Mouse (Mus musculus) neural tube, embryonic 15.5 days (tissue): ENCODE data around the gene Zfp638. TPM values are rescaled to one million over a fixed set of nuclear protein-coding genes. Genes with fewer than 3 reads are reported as not detected.
"Not testable (repeated sequence)": the region's sequence is repeated elsewhere in the genome, so short reads cannot be mapped to it uniquely, and the experiment has no call there.

ENCODE experiments used
- ATAC-seq: fragments of 200-750 bp; cut with Nextera tagmentation; 2 replicates; pipeline ENCODE4 v1.8.0; 2017; ENCODE audit warnings: mild to moderate bottlenecking, moderate TSS enrichment, moderate library complexity; ENCODE audit not compliant: low FRiP score
- H3K27ac ChIP-seq: fragments of 300-500 bp; sonication (generic); replicated peaks from 2 replicates; pipeline ENCODE4 v1.5.1; 2015; ENCODE audit warnings: mild to moderate bottlenecking, inconsistent platforms
- H3K27me3 ChIP-seq: fragments of 300-500 bp; sonication (generic); replicated peaks from 2 replicates; pipeline ENCODE4 v1.6.1; 2015; ENCODE audit warnings: inconsistent platforms
- H3K36me3 ChIP-seq: fragments of 300-500 bp; sonication (generic); 2 replicates; pipeline ENCODE4 v1.6.1; 2015; ENCODE audit warnings: inconsistent platforms
- H3K4me1 ChIP-seq: fragments of 300-500 bp; sonication (generic); 2 replicates; pipeline ENCODE4 v1.6.1; 2015; ENCODE audit warnings: inconsistent platforms
- H3K4me2 ChIP-seq: fragments of 300-500 bp; sonication (generic); 2 replicates; pipeline ENCODE4 v1.6.1; 2015; ENCODE audit warnings: inconsistent platforms, mild to moderate bottlenecking, moderate library complexity
- H3K4me3 ChIP-seq: fragments of 300-500 bp; sonication (generic); replicated peaks from 2 replicates; pipeline ENCODE4 v1.5.1; 2015; ENCODE audit warnings: mild to moderate bottlenecking, inconsistent platforms
- H3K9ac ChIP-seq: fragments of 300-500 bp; sonication (generic); replicated peaks from 2 replicates; pipeline ENCODE4 v1.6.1; 2015; ENCODE audit warnings: mild to moderate bottlenecking, inconsistent platforms
- H3K9me3 ChIP-seq: fragments of 300-500 bp; sonication (generic); replicated peaks from 2 replicates; pipeline ENCODE4 v1.6.1; 2016; ENCODE audit warnings: inconsistent platforms
- WGBS: fragments of 180-500 bp; shearing (Covaris S2); methylation state at CpG from one replicate; pipeline ENCODE4 v1.1.7; 2015; ENCODE audit warnings: mixed read lengths; 5-methylcytosine and 5-hydroxymethylcytosine counted together
- polyA plus RNA-seq: library from polyadenylated mRNA; unstranded; fragments of >200 nt; fragmentation: Nextera tagmentation; extraction: Ambion mirVana; gene quantifications from 2 replicates; pipeline ENCODE4 v1.2.1, GENCODE M21; 2015

Zfp638 gene
- polyA plus RNA-seq, 1 experiment from 2014 or later, result 69.3 TPM

DNA sequence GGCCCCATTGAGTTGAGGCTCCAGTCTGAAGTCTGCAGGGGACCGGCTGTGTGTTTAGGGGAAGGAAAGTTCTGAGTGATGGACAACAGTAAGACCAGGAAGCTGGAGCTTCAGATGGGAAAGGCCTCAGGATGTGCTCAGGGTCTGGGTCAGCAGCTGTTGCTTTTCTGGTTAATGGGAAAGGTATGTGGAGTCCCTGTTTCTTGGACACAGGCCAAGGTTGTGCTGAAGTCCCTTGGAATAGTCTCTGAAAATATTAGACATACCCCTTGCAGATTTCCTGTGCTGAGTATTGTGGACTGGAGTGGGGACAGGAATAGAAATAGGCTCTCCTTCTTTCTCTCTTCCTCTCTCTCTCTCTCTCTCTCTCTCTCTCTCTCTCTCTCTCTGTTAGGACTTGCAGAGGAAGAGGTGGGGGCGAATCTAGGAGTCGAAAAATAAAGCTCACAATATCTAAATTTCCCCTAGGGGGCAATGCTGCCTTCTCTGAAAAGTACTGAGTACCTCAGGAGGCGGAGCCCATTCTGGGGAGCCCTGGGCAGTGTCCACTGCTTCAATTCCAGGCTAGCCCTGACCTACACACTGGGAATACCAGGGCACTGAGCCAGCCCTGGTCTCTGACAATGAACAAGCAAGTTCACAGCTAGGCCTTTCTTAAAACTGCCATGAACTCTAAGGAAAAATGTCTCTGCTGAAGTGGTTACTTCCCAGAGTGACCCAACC lies 148.2 kb downstream of the Zfp638 start:
- H3K9ac ChIP-seq, H3K4me2 ChIP-seq, H3K36me3 ChIP-seq, ATAC-seq, H3K27ac ChIP-seq, H3K4me3 ChIP-seq, H3K9me3 ChIP-seq: not testable (repeated sequence)
- H3K27me3 ChIP-seq, result peaks cover 20% of the 10 kb centered on the region
- peaks cover 20% of the 10 kb centered on the region for H3K4me1 ChIP-seq
- WGBS, result 67% methylated on average over 4 of the region's 4 CpGs

DNA sequence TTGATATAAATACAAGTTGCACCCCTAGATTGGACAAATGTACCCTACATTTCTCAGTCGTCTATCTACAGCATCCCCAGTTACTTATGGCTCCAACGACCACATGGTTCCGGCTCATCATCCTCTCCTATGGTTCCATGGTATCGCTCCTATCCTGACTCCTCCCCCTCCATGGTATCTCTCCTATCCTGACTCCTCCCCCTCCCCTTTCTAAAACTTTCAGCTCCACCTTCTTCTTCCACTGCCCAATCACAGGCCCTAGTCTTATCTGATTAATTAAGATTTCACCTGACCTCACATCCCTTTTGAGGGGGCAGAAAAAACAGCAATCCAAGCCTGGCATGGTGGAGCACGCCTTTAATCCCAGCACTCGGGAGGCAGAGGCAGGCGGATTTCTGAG lies 149.9 kb downstream of the Zfp638 start:
- H3K4me2 ChIP-seq, result no peak overlapping the region
- H3K4me3 ChIP-seq, result no peak overlapping the region
- no peaks in the 10 kb centered on the region for H3K36me3 ChIP-seq
- peaks cover 21% of the 10 kb centered on the region for H3K27me3 ChIP-seq
- WGBS, result 91% methylated on average over 7 of the region's 7 CpGs
- no peak for ATAC-seq
- no peak overlapping the region for H3K9ac ChIP-seq
- H3K4me1 ChIP-seq, result peaks cover 9% of the 10 kb centered on the region
- no peaks in the 10 kb centered on the region for H3K9me3 ChIP-seq
- H3K27ac ChIP-seq, result no peak overlapping the region

DNA sequence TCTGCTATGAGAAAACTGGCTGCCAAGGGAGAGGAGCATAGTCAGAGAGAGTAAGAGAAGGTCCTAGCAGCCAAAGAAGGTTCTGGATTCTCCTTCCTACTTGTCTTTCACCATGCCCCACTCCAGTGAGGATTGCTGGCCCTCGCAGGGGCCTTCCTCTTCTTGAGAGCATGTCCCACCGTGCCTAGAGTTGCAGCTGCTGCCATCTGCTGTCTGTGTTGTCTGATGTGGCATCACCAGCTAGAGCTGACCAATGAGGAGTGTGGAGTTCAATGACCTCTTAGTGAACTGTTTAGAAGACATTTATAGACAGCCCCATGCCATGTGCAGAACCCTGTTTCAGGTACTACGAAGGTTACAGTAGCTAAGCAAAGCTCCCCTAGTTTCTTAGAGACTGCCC lies 150.5 kb downstream of the Zfp638 start:
- peaks cover 9% of the 10 kb centered on the region for H3K4me1 ChIP-seq
- WGBS, result 54% methylated on average over 3 of the region's 3 CpGs
- H3K27me3 ChIP-seq, result peaks cover 21% of the 10 kb centered on the region
- H3K9ac ChIP-seq, result no peak overlapping the region
- no peak for ATAC-seq
- no peak overlapping the region for H3K27ac ChIP-seq
- no peaks in the 10 kb centered on the region for H3K9me3 ChIP-seq
- no peaks in the 10 kb centered on the region for H3K36me3 ChIP-seq
- no peak overlapping the region for H3K4me3 ChIP-seq
- H3K4me2 ChIP-seq, result no peak overlapping the region

DNA sequence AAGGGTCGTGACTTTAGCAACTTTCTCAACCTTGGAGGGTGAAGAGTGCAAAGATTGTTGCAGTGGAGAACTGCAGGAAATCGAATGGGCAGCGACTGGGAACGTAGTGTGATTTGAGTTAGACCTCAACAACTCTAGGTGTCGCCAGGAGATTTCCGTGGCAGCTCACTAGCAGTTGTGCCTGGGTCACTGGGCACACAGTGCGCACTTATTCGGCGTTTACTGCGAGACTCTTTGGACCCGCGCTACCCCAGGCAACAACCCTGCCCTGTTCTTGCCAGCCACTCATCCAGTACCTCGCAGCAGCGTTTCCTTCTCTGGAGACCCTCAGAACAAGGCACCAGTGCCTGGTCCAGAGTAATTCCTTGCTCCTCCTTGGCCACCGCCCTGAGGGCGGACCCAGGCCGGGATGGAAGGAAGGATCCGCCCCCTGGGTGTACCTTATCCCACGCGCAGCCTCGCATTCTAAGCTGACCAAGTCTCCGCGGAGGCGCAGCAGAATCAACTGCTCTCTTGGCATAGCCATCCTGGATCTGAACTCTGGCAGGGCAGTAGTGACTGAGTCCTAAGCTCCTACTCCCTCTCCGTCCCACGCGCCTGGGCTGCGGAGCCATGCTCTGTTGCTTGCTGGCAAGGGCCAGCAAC lies 152.1 kb downstream of the Zfp638 start:
- Histone ChIP-seq H3K4me3 (peak overlapping the region; percentile 30), H3K9ac (no peak overlapping the region), H3K27ac (no peak overlapping the region), H3K4me1 (peaks cover 9% of the 10 kb centered on the region), H3K36me3 (no peaks in the 10 kb centered on the region), H3K9me3 (no peaks in the 10 kb centered on the region), H3K27me3 (peaks cover 21% of the 10 kb centered on the region), H3K4me2 (peak overlapping the region; percentile 59)
- WGBS, result 4% methylated on average over 28 of the region's 28 CpGs
- ATAC-seq, result no peak

DNA sequence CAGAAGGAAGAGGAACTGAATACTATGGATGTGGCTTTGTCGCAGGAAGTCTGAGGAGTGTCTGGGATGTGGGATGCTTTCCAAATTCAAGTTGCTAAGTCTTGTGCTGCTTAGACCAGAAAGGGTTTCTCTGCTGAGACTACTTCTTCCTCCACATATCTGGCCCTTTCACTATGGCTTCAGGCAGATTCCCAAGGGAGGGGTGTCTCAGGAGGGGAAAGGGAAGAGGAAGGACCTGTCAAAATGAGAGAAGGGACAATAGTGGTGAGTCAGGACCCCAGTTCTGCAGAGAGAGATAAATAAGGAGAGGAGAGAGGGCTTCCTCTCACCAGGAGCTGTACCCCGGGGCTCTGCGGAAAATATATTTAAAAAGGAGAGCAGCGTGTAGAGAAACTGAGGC lies 153.1 kb downstream of the Zfp638 start:
- peak overlapping the region; percentile 59; the same call in 1 of the 2 replicates for H3K4me2 ChIP-seq
- no peak overlapping the region for H3K9ac ChIP-seq
- H3K4me1 ChIP-seq, result peaks cover 9% of the 10 kb centered on the region
- no peaks in the 10 kb centered on the region for H3K36me3 ChIP-seq
- H3K4me3 ChIP-seq, result peak overlapping the region; percentile 30; the same call in 1 of the 2 replicates
- 79% methylated on average over 4 of the region's 4 CpGs for WGBS
- no peak for ATAC-seq
- no peak overlapping the region for H3K27ac ChIP-seq
- no peaks in the 10 kb centered on the region for H3K9me3 ChIP-seq
- peaks cover 21% of the 10 kb centered on the region for H3K27me3 ChIP-seq

DNA sequence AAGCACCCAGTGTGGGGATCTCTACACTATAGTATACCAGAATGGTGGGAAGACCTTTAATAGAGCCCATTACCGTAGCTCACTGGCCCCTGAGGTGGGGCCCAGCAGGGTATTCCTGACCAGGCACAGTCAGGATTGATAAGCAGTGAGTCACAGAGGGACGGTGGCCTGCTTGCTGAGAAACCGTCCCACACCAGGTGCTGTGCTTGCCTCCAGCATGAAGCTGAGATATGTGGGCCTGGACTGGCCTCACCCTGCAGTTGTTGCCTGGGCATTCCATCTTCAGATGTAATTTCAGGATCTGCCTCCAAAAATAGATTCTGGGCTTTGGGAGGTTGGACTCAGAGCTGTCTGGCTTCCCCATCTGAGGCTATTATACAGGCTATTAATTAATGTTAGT lies 155.1 kb downstream of the Zfp638 start:
- Histone ChIP-seq H3K9ac (no peak overlapping the region), H3K4me1 (peaks cover 9% of the 10 kb centered on the region), H3K4me3 (no peak overlapping the region), H3K4me2 (no peak overlapping the region), H3K27me3 (peaks cover 21% of the 10 kb centered on the region), H3K9me3 (no peaks in the 10 kb centered on the region), H3K36me3 (no peaks in the 10 kb centered on the region), H3K27ac (no peak overlapping the region)
- 88% methylated on average over 3 of the region's 3 CpGs for WGBS
- no peak for ATAC-seq

DNA sequence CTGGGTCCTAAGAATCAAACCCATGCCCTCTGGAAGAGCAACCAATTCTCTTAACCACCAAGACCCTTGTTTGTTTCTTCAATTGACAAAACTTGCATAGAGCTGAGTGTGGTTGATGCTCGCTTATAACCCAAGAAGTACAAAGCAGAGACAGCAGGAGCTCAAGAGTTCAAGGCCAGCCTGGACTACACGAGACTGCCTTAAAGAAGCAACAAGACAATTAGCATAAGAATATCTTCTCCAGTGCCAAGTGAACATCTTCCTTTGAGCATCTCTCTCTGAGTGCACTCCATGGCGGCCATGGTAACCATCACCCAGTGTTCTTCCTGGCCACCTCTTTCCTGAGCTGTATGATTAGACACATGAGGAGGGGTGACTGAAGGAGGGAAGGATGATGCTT lies 158.7 kb downstream of the Zfp638 start:
- no peak overlapping the region for H3K4me3 ChIP-seq
- H3K9ac ChIP-seq, result no peak overlapping the region
- ATAC-seq, result no peak
- H3K27ac ChIP-seq, result no peak overlapping the region
- no peaks in the 10 kb centered on the region for H3K27me3 ChIP-seq
- no peaks in the 10 kb centered on the region for H3K9me3 ChIP-seq
- no peak overlapping the region for H3K4me2 ChIP-seq
- WGBS, result 70% methylated on average over 3 of the region's 3 CpGs
- no peaks in the 10 kb centered on the region for H3K36me3 ChIP-seq
- H3K4me1 ChIP-seq, result no peaks in the 10 kb centered on the region

DNA sequence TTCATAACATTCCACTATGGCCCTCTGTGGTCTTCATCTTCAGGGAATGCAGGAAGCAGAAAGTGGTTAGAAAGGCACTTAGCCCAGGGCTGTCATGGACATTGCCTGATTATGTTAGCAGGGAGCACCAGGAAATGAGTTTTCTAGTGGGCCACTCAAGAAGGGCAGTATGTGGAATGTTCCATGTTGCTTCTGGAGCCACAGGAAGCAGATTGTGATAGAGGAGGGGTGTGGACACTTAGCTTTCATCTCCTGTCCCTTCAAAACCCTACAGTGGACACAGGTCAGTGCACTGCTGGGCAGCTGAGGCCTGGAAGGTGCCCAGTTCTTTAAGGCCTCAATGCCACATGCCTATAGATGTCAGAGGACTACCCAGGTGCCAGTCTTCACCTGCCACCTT lies 161.9 kb downstream of the Zfp638 start:
- no peak overlapping the region for H3K4me3 ChIP-seq
- no peak for ATAC-seq
- no peak overlapping the region for H3K27ac ChIP-seq
- no peaks in the 10 kb centered on the region for H3K4me1 ChIP-seq
- H3K9me3 ChIP-seq, result no peaks in the 10 kb centered on the region
- H3K27me3 ChIP-seq, result no peaks in the 10 kb centered on the region
- H3K9ac ChIP-seq, result no peak overlapping the region
- H3K4me2 ChIP-seq, result no peak overlapping the region
- H3K36me3 ChIP-seq, result no peaks in the 10 kb centered on the region

DNA sequence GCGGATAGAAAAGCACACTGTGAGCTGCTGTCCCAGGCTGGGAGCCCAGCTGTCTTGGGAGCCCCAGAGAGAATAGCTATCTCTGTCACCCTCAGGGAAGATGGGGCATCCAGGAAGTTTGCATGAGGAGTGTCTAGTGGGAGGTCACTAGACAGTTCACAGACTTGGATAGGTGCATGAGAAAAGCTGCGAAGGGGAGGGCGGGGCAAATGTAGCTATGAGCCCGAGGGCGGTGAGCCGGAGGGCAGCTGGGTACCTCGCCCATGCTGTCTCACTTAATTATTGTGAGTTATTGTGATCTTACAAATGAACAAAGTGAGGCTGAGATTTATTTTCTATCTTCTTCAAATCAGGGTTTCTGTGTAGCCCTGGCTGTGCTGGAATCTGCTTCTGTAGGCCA lies 162.9 kb downstream of the Zfp638 start:
- no peak for ATAC-seq
- Histone ChIP-seq H3K36me3 (no peaks in the 10 kb centered on the region), H3K4me3 (no peak overlapping the region), H3K9me3 (no peaks in the 10 kb centered on the region), H3K4me1 (no peaks in the 10 kb centered on the region), H3K27ac (no peak overlapping the region), H3K27me3 (no peaks in the 10 kb centered on the region), H3K4me2 (no peak overlapping the region), H3K9ac (no peak overlapping the region)
- WGBS, result 86% methylated on average over 7 of the region's 7 CpGs

DNA sequence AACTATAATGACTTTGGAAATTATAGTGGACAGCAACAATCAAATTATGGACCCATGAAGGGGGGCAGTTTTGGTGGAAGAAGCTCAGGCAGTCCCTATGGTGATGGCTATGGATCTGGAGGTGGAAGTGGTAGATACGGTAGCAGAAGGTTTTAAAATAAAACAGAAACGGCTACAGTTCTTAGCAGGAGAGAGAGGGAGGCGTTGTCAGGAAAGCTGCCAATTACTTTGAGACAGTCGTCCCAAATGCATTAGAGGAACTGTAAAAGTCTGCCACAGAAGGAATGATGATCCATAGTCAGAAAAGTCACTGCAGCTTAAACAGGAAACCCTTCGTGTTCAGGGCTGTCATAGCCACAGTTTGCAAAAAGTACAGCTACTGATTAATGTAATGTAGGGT lies 165.6 kb downstream of the Zfp638 start:
- not testable (repeated sequence) for H3K9me3 ChIP-seq, H3K4me2 ChIP-seq, H3K9ac ChIP-seq, H3K36me3 ChIP-seq, H3K4me3 ChIP-seq, ATAC-seq, H3K27me3 ChIP-seq, H3K27ac ChIP-seq, H3K4me1 ChIP-seq
- WGBS, result 80% methylated on average over 5 of the region's 5 CpGs
